Mouse (Mus musculus): ENCODE results near the gene Hoxd13. TPM values are rescaled to one million over a fixed set of nuclear protein-coding genes. Genes with fewer than 3 reads are reported as not detected.

The Hoxd13 gene
- polyA plus RNA-seq (2016; fragmentation: Nextera tagmentation; extraction: Ambion mirVana) = 0.09 and 0.12 TPM in 2 replicates

- Histone ChIP-seq H3K4me1 (replicated peaks) (peaks cover 19% of the 10 kb centered on the region), H3K9me3 (replicated peaks) (no peaks in the 10 kb centered on the region), H3K4me3 (peak within 1 kb of the TSS; percentile 48), H3K4me2 (peak within 1 kb of the TSS; percentile 76), H3K36me3 (no peaks in the 10 kb centered on the region), H3K27ac (ENCODE audit: poor library complexity, severe bottlenecking) (no peak within 1 kb of the TSS), H3K9ac (peak within 1 kb of the TSS; percentile 9; the same call in 1 of the 2 replicates), H3K27me3 (replicated peaks) (peaks cover 90% of the 10 kb centered on the region)
- peak; percentile 69; the same call in 1 of the 2 replicates for ATAC-seq (ENCODE audit: insufficient number of reproducible peaks, low FRiP score)
- WGBS = under 1% methylated on average over 36 of the region's 51 CpGs
Observed at GRCm38 (mm10) chr2:74667842-74668357, at the start of gene Hoxd13. TSS of gene Hoxd13 (plus strand) at chr2:74668310.

GRCm38 (mm10) chr2:74619676-74620246, 48.3 kb upstream of the Hoxd13 start:
- Histone ChIP-seq H3K36me3 (no peaks in the 10 kb centered on the region), H3K4me2 (no peak overlapping the region), H3K27me3 (replicated peaks) (no peaks in the 10 kb centered on the region), H3K4me1 (replicated peaks) (no peaks in the 10 kb centered on the region), H3K9ac (no peak overlapping the region), H3K27ac (ENCODE audit: poor library complexity, severe bottlenecking) (no peak overlapping the region), H3K9me3 (replicated peaks) (no peaks in the 10 kb centered on the region), H3K4me3 (no peak overlapping the region)
- no peak for ATAC-seq (ENCODE audit: insufficient number of reproducible peaks, low FRiP score)
- 73% methylated on average over 3 of the region's 3 CpGs for WGBS

GRCm38 (mm10) chr2:74620368-74620767, 47.7 kb upstream of the Hoxd13 start:
- Histone ChIP-seq H3K4me1 (replicated peaks) (no peaks in the 10 kb centered on the region), H3K9ac (no peak overlapping the region), H3K27ac (ENCODE audit: poor library complexity, severe bottlenecking) (no peak overlapping the region), H3K27me3 (replicated peaks) (no peaks in the 10 kb centered on the region), H3K4me2 (no peak overlapping the region), H3K4me3 (no peak overlapping the region), H3K36me3 (no peaks in the 10 kb centered on the region), H3K9me3 (replicated peaks) (no peaks in the 10 kb centered on the region)
- WGBS = 87% methylated on average over 10 of the region's 10 CpGs
- ATAC-seq (ENCODE audit: insufficient number of reproducible peaks, low FRiP score) = no peak

GRCm38 (mm10) chr2:74635412-74635811, 32.7 kb upstream of the Hoxd13 start:
- Histone ChIP-seq H3K4me3 (no peak overlapping the region), H3K27me3 (replicated peaks) (peaks cover 5% of the 10 kb centered on the region; the same call in 1 of the 2 replicates), H3K27ac (ENCODE audit: poor library complexity, severe bottlenecking) (no peak overlapping the region), H3K4me1 (replicated peaks) (no peaks in the 10 kb centered on the region), H3K36me3 (no peaks in the 10 kb centered on the region), H3K9me3 (replicated peaks) (peaks cover 4% of the 10 kb centered on the region; the same call in 1 of the 2 replicates), H3K4me2 (no peak overlapping the region), H3K9ac (no peak overlapping the region)
- ATAC-seq (ENCODE audit: insufficient number of reproducible peaks, low FRiP score) = no peak
- 61% methylated on average over 4 of the region's 4 CpGs for WGBS

GRCm38 (mm10) chr2:74642431-74642830, 25.7 kb upstream of the Hoxd13 start:
- Histone ChIP-seq H3K27me3 (replicated peaks) (peaks cover 43% of the 10 kb centered on the region), H3K4me2 (no peak overlapping the region), H3K4me1 (replicated peaks) (no peaks in the 10 kb centered on the region), H3K27ac (ENCODE audit: poor library complexity, severe bottlenecking) (no peak overlapping the region), H3K36me3 (no peaks in the 10 kb centered on the region), H3K4me3 (no peak overlapping the region), H3K9me3 (replicated peaks) (0 out of 2 replicates have a peak, but pooled peaks cover 4% of the 10 kb centered on the region), H3K9ac (no peak overlapping the region)
- no peak for ATAC-seq (ENCODE audit: insufficient number of reproducible peaks, low FRiP score)
- WGBS = 75% methylated on average over 5 of the region's 5 CpGs

- H3K36me3 ChIP-seq = no peaks in the 10 kb centered on the region
- H3K4me1 ChIP-seq (replicated peaks) = no peaks in the 10 kb centered on the region
- H3K9ac ChIP-seq = no peak overlapping the region
- no peak overlapping the region for H3K4me2 ChIP-seq
- no peak for ATAC-seq (ENCODE audit: insufficient number of reproducible peaks, low FRiP score)
- H3K9me3 ChIP-seq (replicated peaks) = 0 out of 2 replicates have a peak, but pooled peaks cover 4% of the 10 kb centered on the region
- no peak overlapping the region for H3K27ac ChIP-seq (ENCODE audit: poor library complexity, severe bottlenecking)
- no peak overlapping the region for H3K4me3 ChIP-seq
- peaks cover 70% of the 10 kb centered on the region for H3K27me3 ChIP-seq (replicated peaks)
- WGBS = 69% methylated on average over 3 of the region's 3 CpGs
Observed at GRCm38 (mm10) chr2:74645631-74646030, 22.5 kb upstream of the Hoxd13 start.

- no peak overlapping the region for H3K4me2 ChIP-seq
- H3K27ac ChIP-seq (ENCODE audit: poor library complexity, severe bottlenecking) = no peak overlapping the region
- H3K4me1 ChIP-seq (replicated peaks) = no peaks in the 10 kb centered on the region
- no peaks in the 10 kb centered on the region for H3K36me3 ChIP-seq
- no peak for ATAC-seq (ENCODE audit: insufficient number of reproducible peaks, low FRiP score)
- peaks cover 85% of the 10 kb centered on the region for H3K27me3 ChIP-seq (replicated peaks)
- WGBS = 14% methylated on average over 7 of the region's 7 CpGs
- H3K9me3 ChIP-seq (replicated peaks) = 0 out of 2 replicates have a peak, but pooled peaks cover 4% of the 10 kb centered on the region
- no peak overlapping the region for H3K9ac ChIP-seq
- H3K4me3 ChIP-seq = no peak overlapping the region
Observed at GRCm38 (mm10) chr2:74647082-74647864, 20.8 kb upstream of the Hoxd13 start.

- Histone ChIP-seq H3K4me3 (no peak overlapping the region), H3K36me3 (no peaks in the 10 kb centered on the region), H3K9ac (no peak overlapping the region), H3K9me3 (replicated peaks) (no peaks in the 10 kb centered on the region), H3K4me1 (replicated peaks) (peaks cover 17% of the 10 kb centered on the region), H3K27ac (ENCODE audit: poor library complexity, severe bottlenecking) (no peak overlapping the region), H3K27me3 (replicated peaks) (peaks cover 86% of the 10 kb centered on the region), H3K4me2 (no peak overlapping the region)
- ATAC-seq (ENCODE audit: insufficient number of reproducible peaks, low FRiP score) = no peak
- 40% methylated on average over 2 of the region's 2 CpGs for WGBS
Observed at GRCm38 (mm10) chr2:74652996-74653340, 15.1 kb upstream of the Hoxd13 start.

GRCm38 (mm10) chr2:74653781-74654535, 14.2 kb upstream of the Hoxd13 start:
- H3K27ac ChIP-seq (ENCODE audit: poor library complexity, severe bottlenecking) = no peak overlapping the region
- no peak overlapping the region for H3K9ac ChIP-seq
- no peaks in the 10 kb centered on the region for H3K9me3 ChIP-seq (replicated peaks)
- peaks cover 84% of the 10 kb centered on the region for H3K27me3 ChIP-seq (replicated peaks)
- H3K4me1 ChIP-seq (replicated peaks) = peaks cover 17% of the 10 kb centered on the region
- 13% methylated on average over 17 of the region's 17 CpGs for WGBS
- no peaks in the 10 kb centered on the region for H3K36me3 ChIP-seq
- no peak overlapping the region for H3K4me3 ChIP-seq
- H3K4me2 ChIP-seq = no peak overlapping the region
- ATAC-seq (ENCODE audit: insufficient number of reproducible peaks, low FRiP score) = no peak

- no peaks in the 10 kb centered on the region for H3K36me3 ChIP-seq
- H3K4me2 ChIP-seq = no peak overlapping the region
- ATAC-seq (ENCODE audit: insufficient number of reproducible peaks, low FRiP score) = no peak
- H3K4me3 ChIP-seq = peak overlapping the region; percentile 42
- H3K4me1 ChIP-seq (replicated peaks) = peaks cover 17% of the 10 kb centered on the region
- no peak overlapping the region for H3K27ac ChIP-seq (ENCODE audit: poor library complexity, severe bottlenecking)
- no peak overlapping the region for H3K9ac ChIP-seq
- WGBS = 5% methylated on average over 20 of the region's 20 CpGs
- H3K27me3 ChIP-seq (replicated peaks) = peaks cover 84% of the 10 kb centered on the region
- H3K9me3 ChIP-seq (replicated peaks) = no peaks in the 10 kb centered on the region
Observed at GRCm38 (mm10) chr2:74654743-74655419, 13.2 kb upstream of the Hoxd13 start.

Data from heart, embryonic 12.5 days (tissue).